Mouse (Mus musculus) ovary, postnatal 36 days (tissue): Measurements from ENCODE around the gene Dynll1.

ENCODE experiments used
- DNase-seq: peaks from one replicate; pipeline ENCODE4 v3.0.0; 2022; ENCODE audit warnings: low spot score, mixed read lengths

Gene Dynll1

DNA sequence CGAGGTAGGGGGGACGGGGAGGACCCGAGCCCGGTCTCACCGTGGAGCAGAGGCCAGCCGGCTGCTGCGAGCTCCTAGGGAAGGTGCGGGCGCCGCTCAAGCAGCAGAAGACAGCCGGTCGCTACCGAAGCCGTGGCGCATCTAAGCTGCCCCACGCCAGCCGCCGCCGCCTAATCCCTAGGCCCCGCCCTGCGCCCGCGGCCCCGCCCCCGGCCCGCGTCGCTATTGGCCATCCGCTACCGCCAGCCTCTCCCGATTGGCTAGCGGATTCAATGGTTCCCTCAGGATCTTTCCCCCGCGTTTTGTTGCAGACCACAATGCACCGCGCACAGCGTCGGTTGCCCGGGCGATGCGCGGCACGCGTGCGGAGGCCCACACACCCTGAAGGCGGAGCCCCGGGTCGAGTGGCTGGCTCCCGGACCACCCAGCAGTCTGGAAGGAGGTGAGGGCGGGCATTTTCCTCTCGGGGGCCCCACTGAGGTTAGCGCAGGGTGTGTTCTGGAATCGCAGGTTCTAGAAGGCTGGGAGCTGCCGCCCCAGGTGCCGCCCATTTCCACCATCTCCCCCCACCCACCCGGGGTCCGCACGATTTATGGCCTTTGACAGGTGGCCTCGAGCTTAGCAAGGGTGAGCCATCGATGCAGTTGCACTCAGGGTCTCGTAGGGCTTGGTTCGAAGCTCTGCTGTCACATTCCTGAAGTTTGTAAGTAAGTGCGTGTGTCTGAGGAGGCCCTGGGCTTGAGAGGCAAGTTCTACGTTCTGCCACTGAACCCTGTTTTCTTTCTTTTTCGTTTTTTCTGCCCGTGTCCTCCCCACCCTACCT, at the start of gene Dynll1:
Gene Dynll1 (minus strand): TSS at position 208 of the 823 bp plus-strand sequence.
- DNase-seq = peak; percentile 100

DNA sequence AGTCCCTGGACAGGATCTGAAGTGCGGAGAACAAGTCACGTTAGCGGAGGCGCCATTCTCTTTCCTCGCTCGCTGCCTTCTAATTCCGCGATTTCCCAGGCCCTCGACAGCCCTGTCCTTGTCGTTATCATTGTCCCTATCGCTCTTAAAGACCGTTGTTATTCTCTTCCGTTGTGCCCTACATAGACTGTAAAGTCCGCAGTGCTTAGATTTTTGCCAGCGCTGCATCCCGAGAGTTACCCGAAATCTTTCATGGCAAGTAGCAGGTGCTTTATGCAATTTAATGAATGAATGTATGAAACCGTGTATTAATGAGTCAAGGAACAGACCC, 48.4 kb upstream of the Dynll1 start:
- no peak for DNase-seq

DNA sequence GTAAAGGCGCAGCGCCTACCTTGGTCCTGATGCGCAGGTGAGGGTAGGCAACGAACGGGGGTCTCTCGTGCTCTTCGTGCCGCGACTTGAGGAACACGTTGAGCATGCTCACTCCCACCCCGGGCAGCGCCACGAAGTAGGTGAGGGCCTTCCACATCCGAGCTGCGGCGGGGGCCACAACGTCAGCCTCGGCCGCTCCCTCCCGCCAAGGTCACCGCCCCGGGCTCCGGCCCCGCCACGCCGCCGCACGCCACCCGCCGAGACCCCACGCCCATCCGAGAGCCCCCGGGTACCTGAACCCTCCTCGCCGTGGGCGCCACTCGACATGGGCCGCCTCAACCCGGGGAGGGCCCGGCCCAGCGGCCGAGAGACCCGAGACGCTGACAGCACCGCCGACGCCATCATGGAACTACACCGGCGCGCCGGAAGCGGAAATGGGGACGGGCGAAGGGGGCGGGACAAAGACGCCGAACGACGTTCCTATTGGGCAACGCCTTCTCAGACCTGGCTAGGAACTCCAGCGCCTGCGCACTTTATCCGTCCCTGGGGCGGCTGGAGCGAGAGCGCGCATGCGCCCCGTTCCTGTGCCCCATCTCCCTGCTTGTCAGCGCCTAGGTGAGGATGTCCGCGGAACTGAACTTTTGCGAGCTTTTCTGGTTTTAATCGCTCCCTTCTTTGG, 47.9 kb upstream of the Dynll1 start, which contains the start of gene Cox6a1:
Gene Cox6a1 (minus strand): TSS at position 436 of the 679 bp plus-strand sequence.
- DNase-seq = peak; percentile 98

DNA sequence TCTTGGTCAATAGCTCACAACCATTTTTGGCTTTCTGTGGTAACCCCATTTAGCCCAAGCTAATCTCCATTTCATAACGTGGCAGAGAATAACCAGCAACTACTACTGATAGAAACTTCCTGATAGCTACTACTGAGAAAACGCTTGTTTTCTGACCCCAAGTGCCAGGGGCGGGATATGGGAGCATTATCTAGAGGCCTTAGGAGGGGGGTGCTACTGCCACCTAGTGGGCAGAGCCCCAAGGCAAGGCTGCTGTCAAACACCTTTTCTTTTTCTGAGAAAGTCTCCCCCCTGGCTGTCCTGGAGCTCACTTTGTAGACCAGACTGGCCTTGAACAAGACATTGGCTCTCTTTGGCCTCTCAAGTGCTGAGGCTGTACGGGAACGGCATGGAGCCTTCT, 46.8 kb upstream of the Dynll1 start:
- DNase-seq = peak; percentile 81

DNA sequence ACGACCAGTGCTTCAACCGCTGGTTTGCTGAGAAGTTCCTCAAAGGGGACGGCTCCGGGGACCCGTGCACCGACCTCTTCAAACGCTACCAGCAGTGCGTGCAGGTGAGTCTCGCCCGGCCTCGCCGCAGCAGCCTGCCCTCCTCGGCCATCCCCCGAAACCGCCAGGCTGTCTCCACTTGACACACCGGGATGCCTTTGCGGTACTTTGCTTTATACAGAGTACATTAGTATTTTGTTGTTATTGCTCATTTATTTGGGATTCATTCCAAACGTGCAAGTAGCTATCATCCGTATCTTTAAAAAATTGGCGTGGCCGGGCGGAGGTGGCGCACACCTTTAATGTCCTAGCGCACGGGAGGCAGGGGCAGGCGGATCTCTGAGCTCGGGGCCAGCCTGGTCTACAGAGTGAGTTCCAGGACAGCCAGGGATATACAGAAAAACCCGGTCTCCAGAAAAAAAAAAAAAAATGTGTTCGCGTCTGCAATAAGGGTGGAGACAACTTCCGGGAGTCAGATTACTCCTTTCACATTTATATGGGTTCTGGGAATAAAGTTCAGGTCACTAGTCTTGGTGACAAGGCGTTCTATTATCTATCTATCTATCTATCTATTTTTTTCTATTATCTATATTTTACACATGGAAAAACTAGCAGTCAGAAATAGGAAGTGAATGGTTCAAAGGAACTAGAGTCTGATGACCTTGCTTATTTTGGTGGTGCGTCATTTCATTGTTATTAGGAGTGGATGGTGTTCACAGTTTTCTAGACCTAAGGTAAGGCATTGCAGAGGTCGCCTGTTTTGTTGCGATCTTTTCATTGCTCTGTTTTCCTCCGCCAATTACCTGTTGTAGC, 40.7 kb upstream of the Dynll1 start:
- no peak for DNase-seq

DNA sequence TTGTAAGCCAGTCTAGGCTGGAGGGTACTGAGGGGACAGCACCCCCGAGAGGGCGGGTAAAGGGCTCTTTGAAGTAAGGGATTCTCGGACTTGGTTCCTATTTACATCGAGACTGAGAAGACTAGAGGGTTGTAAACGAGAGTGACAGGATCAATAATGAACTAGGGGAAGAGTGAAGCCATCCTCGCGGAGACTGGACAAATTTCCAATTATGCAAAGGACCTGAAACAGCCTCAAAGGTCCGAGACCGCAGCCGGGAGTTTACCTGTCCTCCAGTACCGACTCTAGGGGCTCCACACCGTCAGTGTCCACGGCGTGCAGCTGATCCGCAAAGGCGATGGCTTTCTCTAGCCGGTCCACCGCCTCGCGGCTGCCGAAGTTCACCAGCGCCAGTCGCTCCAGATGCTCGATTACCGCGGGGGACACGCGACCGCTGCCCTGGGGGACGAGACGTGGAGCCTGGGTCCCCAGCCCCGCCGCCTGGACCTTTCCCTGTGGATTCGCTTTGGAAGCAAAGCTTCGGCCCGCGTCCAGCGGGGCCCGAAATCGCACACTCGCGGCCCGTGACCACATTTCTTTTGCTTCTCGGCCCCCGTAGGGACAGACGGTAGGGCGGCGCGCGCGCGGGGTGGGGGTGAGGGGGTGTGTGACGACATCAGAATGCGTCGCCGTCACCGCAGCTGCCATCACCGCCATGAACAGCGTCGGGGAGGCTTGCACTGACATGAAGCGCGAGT, 39.9 kb upstream of the Dynll1 start, which contains the start of the genes Gatc and Triap1:
Gene Gatc (minus strand): TSS at position 602 of the 737 bp plus-strand sequence.
Gene Triap1 (plus strand): TSS at position 649 of the 737 bp plus-strand sequence.
- peak; percentile 87 for DNase-seq

DNA sequence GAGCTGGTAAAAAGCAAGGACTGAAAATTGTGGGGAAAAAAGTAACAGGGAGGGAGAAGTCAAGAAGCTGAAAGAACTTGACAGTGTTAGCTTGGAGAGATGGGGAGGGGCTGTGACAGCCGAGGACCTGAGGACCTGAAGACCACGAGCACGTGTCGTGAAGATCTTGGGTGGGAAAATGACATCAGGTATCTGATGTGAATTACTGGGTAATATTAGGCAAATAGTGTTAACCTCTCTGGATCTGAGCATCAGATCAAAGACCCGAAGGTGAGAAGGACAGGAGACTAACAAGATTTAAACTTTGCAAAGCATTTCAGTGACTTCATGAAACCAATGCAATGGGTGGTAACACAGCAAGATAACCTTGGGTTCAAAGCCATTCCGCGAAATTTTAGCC, 39.2 kb upstream of the Dynll1 start:
- no peak for DNase-seq

DNA sequence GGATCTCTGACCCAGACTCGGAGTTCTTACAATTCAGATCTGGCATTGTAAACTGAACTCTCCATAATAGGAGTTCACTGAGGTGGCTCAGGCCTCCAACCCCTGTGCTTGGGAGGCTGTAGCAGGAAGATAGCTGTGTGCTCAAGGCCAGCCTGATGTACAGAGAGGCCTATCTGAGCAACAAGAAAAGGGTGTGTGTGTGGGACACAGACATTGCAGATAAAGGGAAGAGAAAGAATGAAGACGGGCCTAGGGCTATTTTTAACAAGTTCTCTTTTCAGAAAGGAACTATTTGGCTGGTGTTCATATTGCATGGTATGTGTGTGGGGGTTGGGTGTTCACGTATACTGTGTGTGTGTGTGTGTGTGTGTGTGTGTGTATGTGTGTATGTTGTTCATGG, 32.8 kb upstream of the Dynll1 start:
- DNase-seq = no peak

DNA sequence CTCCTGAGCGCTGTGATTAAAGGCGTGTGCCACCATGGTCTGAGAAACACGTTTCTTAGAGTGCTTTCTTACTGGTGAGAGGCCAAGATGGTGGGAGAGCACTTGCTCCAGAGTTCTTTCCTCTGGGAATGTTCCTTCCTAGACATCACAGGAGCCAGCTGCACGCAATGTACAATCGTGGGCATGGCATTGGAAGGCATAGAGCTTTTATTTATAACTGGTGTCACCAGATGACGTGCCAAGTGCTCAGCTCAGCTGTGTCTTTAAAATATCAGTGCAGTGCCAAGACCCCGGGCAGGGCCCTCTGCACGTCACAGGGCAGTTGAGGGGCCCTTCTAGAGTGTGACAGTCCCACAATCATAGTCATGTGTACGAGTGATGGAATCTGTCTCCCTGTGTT, 30.2 kb upstream of the Dynll1 start:
- no peak for DNase-seq

DNA sequence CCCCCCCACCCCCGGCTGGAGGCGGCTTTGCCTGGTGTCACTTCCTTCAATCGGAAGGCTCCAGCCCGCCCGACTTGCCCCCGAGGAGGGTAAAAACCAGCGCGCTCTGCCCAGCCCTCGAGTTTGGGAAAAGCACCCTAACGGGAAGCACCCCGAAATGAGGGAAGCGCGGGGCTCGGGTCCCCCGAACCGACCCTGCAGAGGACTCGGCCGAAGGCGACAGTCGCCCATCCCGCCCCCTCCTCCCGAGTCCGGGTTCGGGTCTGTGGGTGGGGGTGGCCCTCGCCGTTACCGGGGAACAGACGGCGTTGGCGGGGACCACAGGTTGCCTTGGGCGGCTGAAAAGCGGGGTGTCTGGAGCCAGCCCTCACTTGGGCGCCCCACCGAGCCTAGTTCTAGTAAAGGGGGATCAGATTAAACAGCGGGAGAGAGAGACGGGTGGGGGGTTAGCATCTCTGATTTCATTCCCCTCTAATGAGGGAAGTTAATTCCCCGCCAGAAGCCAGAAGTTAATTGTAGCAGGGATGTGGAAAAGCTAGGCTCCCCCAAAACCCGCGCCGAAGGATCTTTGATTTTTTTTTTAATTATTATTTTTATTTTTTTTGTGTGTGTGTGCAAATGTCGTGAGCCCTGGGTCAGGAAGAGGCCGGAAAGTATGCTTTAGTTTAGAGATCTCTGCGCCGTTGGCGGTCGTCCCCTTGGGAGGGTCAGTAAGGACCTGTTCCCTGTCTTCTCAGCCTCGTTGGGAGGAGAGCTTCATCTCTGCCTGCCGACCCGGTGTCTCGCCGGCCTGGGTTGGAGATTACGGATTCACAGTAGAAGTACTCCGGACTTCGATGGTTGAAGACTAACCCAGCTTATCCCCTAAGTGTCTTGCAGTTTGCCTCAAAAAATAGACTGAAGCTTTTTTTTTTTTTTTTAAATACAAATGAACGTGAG, 27.1 kb upstream of the Dynll1 start:
- peak; percentile 41 for DNase-seq

DNA sequence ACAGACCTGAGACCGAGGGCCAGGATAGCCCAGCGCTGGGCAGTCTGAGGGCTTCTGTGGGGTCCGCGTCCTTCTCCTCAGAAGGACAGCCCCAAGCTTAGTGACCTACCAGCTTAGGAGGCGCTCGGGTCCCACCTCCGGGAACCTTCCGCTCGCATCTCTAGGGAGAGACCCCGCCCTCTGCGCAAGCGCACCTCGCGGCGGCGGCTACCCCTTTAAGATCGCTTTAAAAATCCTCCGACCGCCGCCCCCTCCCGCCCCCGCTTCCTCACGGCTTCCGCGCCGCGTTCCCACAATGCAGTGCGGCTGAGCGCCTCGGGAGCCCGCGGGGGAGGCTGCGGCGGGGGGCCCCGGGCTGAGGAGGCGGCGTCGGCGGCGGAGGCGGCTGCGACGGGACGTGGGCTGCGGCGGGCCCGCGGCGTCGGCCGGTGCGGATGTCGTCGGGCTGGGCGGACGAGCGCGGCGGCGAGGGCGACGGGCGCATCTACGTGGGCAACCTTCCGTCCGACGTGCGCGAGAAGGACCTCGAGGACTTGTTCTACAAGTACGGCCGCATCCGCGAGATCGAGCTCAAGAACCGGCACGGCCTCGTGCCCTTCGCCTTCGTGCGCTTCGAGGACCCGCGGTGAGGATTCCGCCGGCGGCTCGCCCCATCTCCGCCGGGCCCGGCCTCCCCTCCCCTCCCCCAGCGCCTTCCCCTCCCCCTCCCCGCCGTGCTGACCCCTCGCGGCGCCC, 26.2 kb upstream of the Dynll1 start, which contains the start of gene Srsf9:
Gene Srsf9 (plus strand): TSS at position 303 of the 735 bp plus-strand sequence.
- peak; percentile 97 for DNase-seq

DNA sequence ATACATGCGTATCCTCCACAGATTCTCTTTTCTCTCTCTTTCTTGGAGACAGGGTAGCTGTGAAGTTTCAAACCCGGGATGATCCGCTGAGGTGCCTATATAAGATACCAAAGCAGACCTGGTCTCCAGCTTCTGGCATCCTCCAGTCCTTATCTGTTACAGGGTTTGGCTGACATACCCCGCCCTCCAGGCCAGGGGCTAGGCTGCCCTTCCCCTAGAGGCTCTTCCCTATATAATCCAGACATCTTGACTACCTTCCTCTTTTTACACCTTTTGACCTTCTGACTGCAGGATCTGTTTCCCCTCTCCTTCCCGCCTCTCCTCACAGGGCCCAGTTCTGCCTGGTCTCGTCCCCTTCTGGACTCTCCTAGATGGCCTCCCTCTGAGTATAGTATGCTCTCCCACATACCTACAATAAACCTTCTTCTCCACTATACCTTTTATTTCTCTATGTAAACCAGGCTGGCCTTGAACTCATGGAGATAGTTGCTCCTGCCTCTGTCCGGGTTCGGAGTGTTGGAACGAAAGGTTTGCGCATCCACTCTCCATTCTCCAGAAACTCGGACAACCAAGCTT, 25.5 kb upstream of the Dynll1 start:
- DNase-seq = no peak

DNA sequence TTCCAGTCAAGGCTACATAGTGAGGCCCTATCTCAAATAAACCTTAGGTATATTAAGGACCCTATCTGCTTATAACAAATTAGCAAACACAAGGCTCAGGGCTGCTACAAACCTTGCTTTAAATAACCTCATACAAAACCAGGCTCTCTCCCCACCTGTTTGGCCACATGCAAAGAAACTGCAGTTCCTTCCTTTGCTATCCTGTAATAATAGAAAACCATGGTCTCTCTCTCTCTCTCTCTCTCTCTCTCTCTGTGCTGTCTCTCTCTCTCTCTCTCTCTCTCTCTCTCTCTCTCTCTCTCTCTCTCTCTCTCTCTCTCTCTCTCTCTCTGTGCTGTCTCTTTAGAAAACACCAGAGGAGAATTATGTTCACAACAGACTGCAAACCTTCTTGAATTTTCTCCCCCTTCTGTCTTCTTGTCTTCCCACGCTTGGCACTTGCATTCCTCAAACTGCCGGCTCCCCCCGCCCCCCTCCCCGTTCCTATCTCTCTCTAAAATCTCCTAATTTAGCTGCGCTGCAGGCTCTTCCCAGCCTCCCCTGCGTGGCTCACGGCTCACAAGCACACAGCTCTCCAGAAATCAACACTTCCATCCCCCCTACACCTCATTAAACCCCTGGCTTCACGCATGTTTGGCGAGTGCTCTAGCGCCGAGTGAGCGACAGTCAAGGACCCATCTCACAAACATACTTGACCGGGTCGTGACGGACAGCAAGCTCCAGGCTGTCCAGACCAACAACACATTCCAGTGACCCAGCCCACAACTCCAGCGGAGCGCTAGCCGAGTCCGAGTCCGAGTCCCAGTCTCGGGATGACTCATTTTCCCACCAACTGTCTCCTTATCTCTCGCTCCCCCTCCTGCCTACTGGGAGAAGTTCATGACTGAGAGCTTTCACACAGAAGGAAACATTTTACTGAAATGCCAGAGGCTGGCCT, 18.5 kb upstream of the Dynll1 start:
- peak; percentile 76 for DNase-seq

DNA sequence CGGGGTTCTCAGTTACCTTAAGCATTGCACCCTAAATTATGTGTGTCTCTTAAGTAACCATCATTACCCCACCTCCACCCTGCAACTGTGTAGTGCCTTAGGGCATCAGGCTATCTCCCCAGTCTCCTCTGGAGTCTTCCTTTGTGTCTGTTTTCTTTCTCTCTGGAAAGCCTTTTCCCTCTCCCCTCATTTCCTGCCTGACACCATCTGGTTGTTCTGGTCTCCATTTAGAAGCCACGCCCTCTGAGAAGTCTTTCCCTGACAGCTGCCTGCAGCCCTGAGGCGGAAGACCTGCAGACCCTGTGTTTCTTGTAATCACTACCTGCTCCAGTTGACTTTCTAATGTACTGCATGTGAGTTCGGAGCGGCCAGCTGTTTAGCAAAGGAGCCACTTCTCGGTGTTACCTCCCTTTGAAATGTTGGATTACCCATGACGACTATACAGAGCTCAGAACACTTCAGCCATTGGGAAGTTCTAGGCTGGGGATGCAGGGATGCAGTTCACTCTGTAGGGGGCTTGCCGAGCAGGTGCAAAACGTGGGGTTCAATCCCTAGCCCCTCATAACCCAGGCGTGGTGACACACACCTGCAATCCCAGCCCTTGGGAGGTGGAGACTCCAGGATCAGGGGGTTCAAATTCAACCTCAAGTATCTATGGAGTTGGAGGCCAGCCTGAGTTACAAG, 17.0 kb upstream of the Dynll1 start:
- no peak for DNase-seq

DNA sequence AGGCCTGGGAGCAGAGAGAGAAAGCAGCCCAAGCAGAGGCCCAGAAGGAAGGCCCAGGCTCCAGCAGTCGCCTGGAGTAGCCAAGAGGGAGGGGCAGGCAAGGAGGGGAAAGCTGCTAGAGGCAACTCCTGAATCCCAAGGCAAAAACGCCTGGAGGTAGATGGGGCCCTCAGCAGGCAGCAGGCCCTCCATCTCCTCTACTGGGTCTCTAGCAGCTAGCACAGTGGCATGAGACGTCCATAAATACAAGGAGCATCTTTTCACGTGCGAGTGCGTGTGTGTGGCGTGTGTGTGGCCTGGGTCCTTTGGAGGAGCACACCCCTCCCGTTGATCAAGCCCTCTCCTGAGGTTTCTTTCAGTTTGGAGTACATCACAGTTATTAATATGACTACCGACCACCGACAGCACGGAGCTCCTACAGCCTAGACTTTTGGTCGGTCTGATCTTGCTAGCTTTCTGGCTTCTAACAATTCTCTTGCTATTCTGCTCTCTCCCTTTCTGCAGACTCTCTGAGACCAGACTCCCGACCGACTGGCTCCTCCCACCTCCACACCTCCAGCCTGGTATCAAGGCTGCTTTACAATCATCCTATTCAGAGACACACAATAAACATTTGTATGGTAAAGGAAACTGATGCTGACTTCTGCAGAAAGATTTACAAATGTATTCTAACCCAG, 16.3 kb upstream of the Dynll1 start:
- DNase-seq = no peak

DNA sequence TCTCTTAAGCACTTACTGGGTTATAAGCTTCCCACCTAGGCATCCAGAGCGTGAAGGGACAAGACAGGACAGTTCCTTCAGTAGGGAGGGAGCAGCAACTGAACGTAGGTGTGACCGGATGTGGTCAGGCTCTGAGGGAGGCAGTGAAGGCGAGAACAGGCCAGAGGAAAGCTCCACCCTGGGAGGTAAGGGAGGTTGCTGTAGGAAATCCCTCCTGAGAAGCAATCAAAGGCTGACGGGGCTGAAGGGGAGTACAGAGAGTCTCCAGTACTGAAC, 12.8 kb upstream of the Dynll1 start:
- DNase-seq = no peak
